Mouse (Mus musculus) Patski (cell line): Measurements from ENCODE around the gene Upf1. TPM values are rescaled to one million over a fixed set of nuclear protein-coding genes. Genes with fewer than 3 reads are reported as not detected.
A peak's percentile ranks its signal among the peaks of the same experiment; 100 is the strongest.

Experiments
- ATAC-seq: fragments of 100-300 bp; one replicate; pipeline ENCODE4 v1.8.0; 2021
- CTCF ChIA-PET: fragments of 350-600 bp; sonication (Branson Sonifier 250); formaldehyde crosslinking; loops from one replicate; lab custom pipeline; 2022; ENCODE audit warnings: inconsistent platforms; lab: Charles Lee
- POLR2A ChIA-PET: fragments of 350-600 bp; sonication (Branson Sonifier 250); formaldehyde crosslinking; loops from one replicate; lab custom pipeline; 2022; ENCODE audit warnings: antibody characterized with exemption, inconsistent platforms; lab: Charles Lee
- DNase-seq: peaks from one replicate; pipeline ENCODE4 v3.0.0-alpha.2; 2011; ENCODE audit warnings: low read depth, low spot score
- H3K27me3 ChIP-seq: fragments of 371-371 bp; one replicate; pipeline ENCODE4 v1.5.1; 2021
- CTCF ChIP-seq: fragments of 100-300 bp; IDR thresholded peaks from one replicate; pipeline ENCODE4 v1.5.1; 2021
- in situ Hi-C: fragments of 300-500 bp; cut with MboI; formaldehyde crosslinking; loops from 3 replicates; pipeline ENCODE4 v1.11.1; 2018; ENCODE audit warnings: low pct_unique_long_range_greater_than_20kb, mixed read lengths
- polyA plus RNA-seq: library from polyadenylated mRNA; unstranded; gene quantifications from one replicate; pipeline ENCODE4 v1.2.3, GENCODE M21; 2021

The Upf1 gene
- polyA plus RNA-seq: 44.5 TPM

DNA sequence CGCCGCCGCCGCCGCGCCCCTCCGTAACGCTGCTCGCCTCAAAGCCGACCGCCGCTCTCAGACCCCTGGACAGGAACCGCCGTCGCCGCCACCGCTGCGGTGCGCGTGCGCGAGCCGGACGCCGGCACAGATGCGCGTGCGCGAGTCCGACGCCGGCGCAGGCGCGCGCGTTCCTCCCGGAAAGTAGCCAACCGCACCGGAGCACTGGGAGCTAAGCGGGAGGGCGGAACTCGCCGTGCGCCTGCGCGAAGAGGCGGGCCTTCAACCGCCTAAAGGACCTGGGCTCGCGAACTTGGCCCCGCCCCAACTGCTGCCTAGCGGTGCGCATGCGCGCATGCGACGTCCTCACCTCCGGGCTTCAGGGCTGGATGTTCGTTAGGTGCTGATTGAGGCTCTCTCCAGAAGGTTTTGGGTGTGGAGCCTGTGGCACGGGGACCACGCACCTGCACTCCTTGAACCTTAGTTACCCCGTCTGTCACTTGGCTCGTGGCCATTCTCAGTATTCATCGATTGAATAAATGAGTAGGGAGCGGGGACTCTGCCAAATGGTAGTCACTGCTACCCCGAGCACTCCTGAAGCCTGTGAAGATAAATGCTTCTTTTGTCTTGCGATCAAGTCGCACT, at the start of gene Upf1:
TSS of gene Upf1 (minus strand) at position 85 of the 624 bp plus-strand sequence.
- ATAC-seq (peak; percentile 65), DNase-seq (peak; percentile 83)
- no peaks in the 10 kb centered on the region for H3K27me3 ChIP-seq
- CTCF ChIA-PET: interaction anchor here (1.1 to 1.8 kb wide), 5 partner anchors 9 to 153 kb away, joined by 3 to 8 read pairs (median 5); partner anchors contain the start of gene Rex1bd
- POLR2A ChIA-PET: interaction anchor here (0.8 to 2.3 kb wide), 9 partner anchors 10 to 256 kb away, joined by 3 to 8 read pairs (median 3); partner anchors contain the start of gene Comp
- no peak for TF ChIP-seq CTCF
- in situ Hi-C loops: no loop called here

DNA sequence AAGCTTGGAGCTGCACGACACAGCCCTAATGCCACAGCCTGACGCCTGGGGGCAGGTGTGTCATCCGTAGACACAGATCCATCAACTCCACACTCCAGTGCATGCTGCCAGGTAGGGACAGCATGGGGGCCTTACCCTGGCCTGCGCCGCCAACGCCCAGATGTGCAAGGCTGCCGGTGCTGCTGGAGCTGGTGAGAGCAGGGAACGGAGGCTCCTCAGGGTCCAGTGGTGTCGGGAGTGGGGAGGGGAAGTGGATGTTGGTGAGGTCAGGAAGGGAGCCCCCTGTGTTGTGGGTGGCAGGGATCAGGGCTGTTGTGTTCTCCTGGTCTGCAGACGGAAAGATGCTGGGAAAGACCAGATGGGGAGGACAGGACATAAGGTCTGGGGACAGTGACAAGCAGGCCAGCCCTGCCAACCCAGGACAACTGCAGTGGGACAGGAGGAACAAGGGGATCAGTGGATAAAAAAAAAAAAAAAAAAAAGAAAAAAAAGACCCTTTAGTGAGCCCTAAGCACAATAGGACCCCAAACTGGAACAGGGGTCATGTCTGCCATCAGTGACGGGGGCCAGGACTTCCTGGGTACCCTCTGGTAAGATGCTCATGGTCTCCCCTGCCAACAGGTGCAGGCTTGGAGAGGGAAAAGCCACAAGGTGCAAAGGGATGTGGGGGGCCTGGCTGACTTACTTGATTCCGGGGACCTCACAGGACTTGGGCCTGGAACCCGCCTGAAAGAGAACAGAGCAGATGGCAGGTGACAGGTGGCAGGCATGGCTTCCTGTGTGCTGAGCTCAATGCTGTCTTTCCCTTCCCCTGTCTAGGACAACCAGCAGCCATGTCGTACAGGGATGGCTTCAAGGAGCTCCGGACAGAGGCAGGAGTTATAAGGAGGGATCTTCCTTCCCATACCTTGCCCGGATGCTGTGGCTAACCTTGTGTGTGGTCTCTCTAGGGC, 44.8 kb upstream of the Upf1 start:
- H3K27me3 ChIP-seq: no peaks in the 10 kb centered on the region
- ChIA-PET CTCF (interaction anchor here (1.1 kb wide), 1 partner anchor 15 kb away, joined by 3 read pairs; no protein-coding TSS in a partner anchor), POLR2A (no interaction called here)
- no peak for ATAC-seq
- TF ChIP-seq CTCF: no peak
- in situ Hi-C loops: no loop called here
- no peak for DNase-seq

DNA sequence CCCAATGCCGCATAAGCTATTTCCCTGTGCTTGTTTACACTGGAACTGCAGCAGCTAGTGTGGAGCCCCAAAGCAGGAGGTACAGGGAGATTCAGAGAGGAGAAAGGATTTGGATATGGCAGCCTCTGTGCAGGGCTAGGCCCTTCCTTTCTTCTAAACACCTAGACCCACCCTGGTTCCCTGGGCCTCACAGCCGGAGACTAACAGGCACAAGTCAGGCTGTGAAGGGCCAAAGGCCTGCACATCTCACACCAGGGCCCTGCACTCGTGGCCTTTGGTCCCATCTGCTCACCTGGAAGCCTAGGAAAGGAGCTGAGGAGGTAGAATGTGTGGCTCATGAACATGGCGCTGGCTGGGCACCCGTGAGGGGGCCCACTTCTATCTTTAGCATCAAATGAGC, 43.1 kb upstream of the Upf1 start:
- no peak for DNase-seq
- in situ Hi-C loops: no loop called here
- ChIA-PET POLR2A (interaction anchor here (0.6 kb wide), 1 partner anchor 134 kb away, joined by 4 read pairs; no protein-coding TSS in a partner anchor), CTCF (interaction anchor here (1.5 to 2.0 kb wide), 2 partner anchors 12 to 52 kb away, joined by 3 to 6 read pairs; no protein-coding TSS in a partner anchor)
- ATAC-seq: no peak
- TF ChIP-seq CTCF: no peak
- H3K27me3 ChIP-seq: no peaks in the 10 kb centered on the region

DNA sequence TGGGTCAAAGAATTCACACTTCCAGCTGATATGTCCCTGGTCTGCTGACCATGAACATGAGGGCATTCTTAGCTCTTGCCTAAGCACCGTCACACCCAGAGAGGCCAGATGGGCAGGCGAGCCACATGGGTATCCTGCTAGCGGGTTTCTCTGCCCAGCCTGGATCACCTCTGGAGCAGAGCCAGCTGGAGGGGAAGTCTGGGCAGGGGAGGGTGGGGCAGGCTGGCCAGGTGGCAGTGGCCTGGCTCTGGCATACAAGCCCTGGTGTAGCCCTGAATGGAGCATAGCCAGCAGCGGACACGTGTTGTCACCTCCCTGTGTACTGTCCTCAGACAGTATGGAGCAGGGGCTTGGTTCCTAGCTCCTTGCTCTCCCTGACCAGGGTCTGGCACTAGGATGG, 42.6 kb upstream of the Upf1 start:
- no peak for DNase-seq
- in situ Hi-C loops: no loop called here

DNA sequence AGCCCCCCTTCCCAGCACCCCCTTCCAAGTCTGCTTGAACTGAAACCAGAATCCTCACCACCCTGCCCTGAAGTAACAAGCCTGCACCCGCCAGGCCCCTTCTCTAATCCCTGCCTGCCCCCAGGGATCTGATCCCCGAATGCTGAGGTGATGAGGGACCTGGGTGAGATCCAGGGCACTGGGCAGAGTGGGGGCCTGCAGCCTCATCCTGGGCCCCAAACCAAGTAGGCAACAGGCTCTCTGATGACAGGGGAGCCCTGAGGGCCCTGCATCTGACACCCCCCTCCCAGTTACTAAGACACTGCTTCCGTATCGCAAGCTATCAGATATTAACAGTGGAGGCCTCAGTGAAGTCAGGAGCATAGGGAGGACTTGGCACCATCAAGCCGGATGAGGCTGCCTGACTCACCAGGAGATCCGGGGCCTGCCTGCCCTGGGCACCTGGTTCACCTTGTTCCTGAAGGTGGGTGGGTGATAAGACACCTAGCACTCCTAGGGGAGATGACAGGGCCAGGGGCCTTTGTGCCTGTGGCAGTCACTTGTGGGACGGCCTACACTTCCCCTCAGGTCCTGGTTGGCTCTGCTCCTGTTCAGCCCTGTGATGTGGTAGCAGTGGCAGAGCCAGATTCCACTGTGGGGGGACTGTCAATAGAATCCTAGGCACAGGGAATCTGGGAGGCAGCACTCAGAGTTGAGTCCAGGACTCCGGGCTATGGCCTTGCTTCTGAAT, 41.4 kb upstream of the Upf1 start:
- no peaks in the 10 kb centered on the region for H3K27me3 ChIP-seq
- POLR2A ChIA-PET: interaction anchor here (1.0 kb wide), 1 partner anchor 66 kb away, joined by 3 read pairs; no protein-coding TSS in a partner anchor
- DNase-seq: no peak
- no peak for ATAC-seq
- no peak for TF ChIP-seq CTCF
- in situ Hi-C loops: no loop called here
- CTCF ChIA-PET: interaction anchor here (0.7 to 2.0 kb wide), 2 partner anchors 10 kb away, joined by 3 to 6 read pairs; no protein-coding TSS in a partner anchor

More for the DNA sequence above, 42.6 kb upstream of the Upf1 start:
- TF ChIP-seq CTCF: no peak
- ChIA-PET POLR2A (interaction anchor here (1.0 kb wide), 1 partner anchor 67 kb away, joined by 3 read pairs; no protein-coding TSS in a partner anchor), CTCF (interaction anchor here (1.5 to 2.0 kb wide), 2 partner anchors 11 to 52 kb away, joined by 3 to 6 read pairs; no protein-coding TSS in a partner anchor)
- peak; percentile 34 for ATAC-seq
- no peaks in the 10 kb centered on the region for H3K27me3 ChIP-seq

DNA sequence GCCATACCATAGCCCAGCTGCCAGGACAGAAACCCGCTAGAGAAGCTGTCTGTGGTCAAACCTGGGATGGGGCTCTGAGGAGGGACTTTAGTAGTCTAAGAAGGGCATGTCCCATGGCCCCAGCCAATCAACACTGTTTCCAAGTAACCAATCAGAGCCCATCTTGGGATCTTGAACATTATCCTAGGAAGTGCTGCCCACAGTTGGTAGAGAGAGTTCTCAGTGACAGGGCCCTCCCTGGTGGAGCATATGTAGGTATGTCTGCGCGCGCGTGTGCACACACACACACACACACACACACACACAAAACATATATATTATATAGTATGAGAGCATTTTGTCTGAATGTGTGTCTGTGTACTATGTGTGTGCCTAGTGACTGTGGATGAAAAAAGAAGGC, 40.0 kb upstream of the Upf1 start:
- ATAC-seq (no peak), DNase-seq (no peak)
- no peaks in the 10 kb centered on the region for H3K27me3 ChIP-seq
- no peak for TF ChIP-seq CTCF
- ChIA-PET POLR2A (no interaction called here), CTCF (interaction anchor here (0.6 kb wide), 1 partner anchor 112 kb away, joined by 3 read pairs; no protein-coding TSS in a partner anchor)
- in situ Hi-C loops: no loop called here

DNA sequence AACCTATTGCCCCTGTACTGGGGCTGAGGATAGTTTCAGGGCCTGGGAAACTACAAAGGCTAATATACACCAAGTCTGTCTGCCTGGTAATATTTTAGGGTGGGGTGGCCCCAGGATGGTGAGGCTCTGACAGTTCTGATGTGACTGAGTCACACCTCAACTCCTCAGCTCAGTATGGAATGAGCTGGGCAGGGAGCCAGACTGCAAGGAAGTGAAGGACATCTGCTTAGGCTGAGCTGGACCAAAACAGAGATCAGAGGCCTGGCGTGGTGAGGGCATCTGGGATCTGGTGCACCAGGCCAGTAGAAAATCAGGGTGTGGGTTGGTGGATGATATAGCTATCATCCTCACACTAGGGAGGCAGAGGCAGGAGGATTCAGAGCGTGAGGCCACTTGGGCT, 36.6 kb upstream of the Upf1 start:
- TF ChIP-seq CTCF: no peak
- in situ Hi-C loops: no loop called here
- H3K27me3 ChIP-seq: no peaks in the 10 kb centered on the region
- POLR2A ChIA-PET: no interaction called here
- CTCF ChIA-PET: no interaction called here
- DNase-seq: no peak
- no peak for ATAC-seq

DNA sequence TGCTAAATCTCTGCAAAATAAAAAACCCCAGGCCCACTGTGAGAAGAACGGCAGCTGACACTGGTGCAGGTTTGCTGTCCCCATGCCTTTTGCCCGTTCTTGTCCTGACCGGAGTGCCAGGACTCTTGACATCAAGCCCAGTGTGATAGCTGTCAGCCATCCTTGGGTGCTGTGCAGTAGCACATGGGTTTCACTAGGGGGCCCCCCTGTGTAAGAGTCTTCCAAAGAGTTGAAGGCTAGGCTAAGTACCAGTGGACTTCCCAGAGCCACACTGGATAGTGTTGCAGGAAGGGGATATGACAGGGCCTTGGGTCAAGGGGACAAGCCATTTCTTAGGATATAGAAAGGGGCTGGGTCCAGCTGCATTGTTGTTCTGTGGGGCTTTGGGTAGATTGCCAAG, 30.2 kb upstream of the Upf1 start:
- DNase-seq: no peak
- ChIA-PET POLR2A (interaction anchor here (0.7 kb wide), 1 partner anchor 123 kb away, joined by 3 read pairs; no protein-coding TSS in a partner anchor), CTCF (interaction anchor here (0.6 to 1.9 kb wide), 11 partner anchors 11 to 177 kb away, joined by 3 to 9 read pairs (median 6); partner anchors contain the start of gene Rex1bd)
- no peaks in the 10 kb centered on the region for H3K27me3 ChIP-seq
- ATAC-seq: no peak
- in situ Hi-C loops: no loop called here
- TF ChIP-seq CTCF: no peak

DNA sequence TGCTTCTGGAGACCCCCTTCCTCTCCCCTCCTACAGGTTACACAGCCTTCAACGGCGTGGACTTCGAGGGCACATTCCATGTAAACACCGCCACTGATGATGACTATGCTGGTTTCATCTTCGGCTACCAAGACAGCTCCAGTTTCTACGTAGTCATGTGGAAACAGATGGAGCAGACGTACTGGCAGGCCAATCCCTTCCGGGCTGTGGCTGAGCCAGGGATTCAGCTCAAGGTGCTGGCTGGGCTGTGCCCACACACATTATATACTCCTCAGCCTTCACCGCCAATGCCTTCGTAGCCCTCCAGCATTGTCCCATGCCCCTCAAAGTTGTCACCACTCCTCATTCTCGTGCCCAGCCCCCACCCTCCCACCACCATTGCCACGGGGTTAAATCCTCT, 27.0 kb upstream of the Upf1 start:
- no peak for TF ChIP-seq CTCF
- no peaks in the 10 kb centered on the region for H3K27me3 ChIP-seq
- POLR2A ChIA-PET: no interaction called here
- DNase-seq (no peak), ATAC-seq (no peak)
- CTCF ChIA-PET: no interaction called here
- in situ Hi-C loops: no loop called here
